In the genomic region with DNA sequence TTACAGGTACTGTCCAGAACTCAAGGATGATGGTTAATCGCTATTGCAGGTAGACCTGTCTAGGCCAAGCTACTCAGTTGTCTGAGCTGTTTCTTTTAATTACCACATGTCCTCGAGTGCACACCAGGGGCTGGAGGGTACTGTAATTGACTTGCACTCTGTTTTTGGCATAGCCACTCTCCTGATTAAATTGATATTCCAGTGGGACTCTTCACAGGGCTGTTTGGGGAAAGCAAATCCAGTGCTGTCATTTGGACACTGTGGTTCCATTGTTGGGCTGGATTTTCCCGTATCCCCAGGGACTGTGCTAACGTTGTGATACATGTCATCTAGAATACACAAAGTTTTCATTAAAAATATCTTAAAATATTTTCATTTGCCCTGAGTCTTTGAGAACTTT, we compare ENCODE assay signal across 9 mouse cellular contexts. TPM values are rescaled to one million over a fixed set of nuclear protein-coding genes. Genes with fewer than 3 reads are reported as not detected.
DNase-seq lines count a peak whose midpoint lies in the region; ATAC-seq and TF ChIP-seq lines count a peak whose summit lies in the region.
"Had no signal": no experiment of that assay in that cellular context is flagged by ENCODE, and none has a peak within 500 bp of the region (broad histone marks: within the 10 kb centered on the region; RNA-seq: fewer than 3 reads in every experiment).

No protein-coding gene starts in this region.

- no peak overlapping the region for H3K9ac ChIP-seq in lung, embryonic 15.5 days
- H3K9ac ChIP-seq in hindbrain, postnatal 0 days (replicated peaks; ENCODE audit: low read length), result no peak overlapping the region
- no peak overlapping the region for H3K9ac ChIP-seq in neural tube, embryonic 14.5 days (replicated peaks; ENCODE audit: low read depth, low read length)

- intact Hi-C loops in gastrocnemius, adult 2 months (cut with DNase I), result no loop called here
- intact Hi-C loops in gastrocnemius, postnatal 14 days (cut with DNase I; ENCODE audit: low total_unique reads), result no loop called here

- ATAC-seq in lung, embryonic 15.5 days (ENCODE audit: borderline replicate concordance, extremely low read depth, low FRiP score, low TSS enrichment), result no peak
- no peak for ATAC-seq in hindbrain, postnatal 0 days
- ATAC-seq in neural tube, embryonic 14.5 days (ENCODE audit: low read depth), result no peak
- ATAC-seq in erythroid progenitor cell, adult 5-6 weeks (replicated peaks; ENCODE audit: low FRiP score, poor library complexity, severe bottlenecking), result no peak

- no peaks in the 10 kb centered on the region for H3K36me3 ChIP-seq in lung, embryonic 15.5 days
- H3K36me3 ChIP-seq in hindbrain, postnatal 0 days (ENCODE audit: insufficient read depth, low read length), result no peaks in the 10 kb centered on the region
- H3K36me3 ChIP-seq in neural tube, embryonic 14.5 days (ENCODE audit: control insufficient read depth, insufficient read depth, low read length), result no peaks in the 10 kb centered on the region

- no peak for TF ChIP-seq CTCF in gastrocnemius, adult 2 months (IDR thresholded peaks at IDR 0.05)
- TF ChIP-seq CTCF in hindbrain, postnatal 0 days (IDR thresholded peaks at IDR 0.05; ENCODE audit: low read depth), result no peak

- H3K9me3 ChIP-seq in lung, embryonic 15.5 days, result no peaks in the 10 kb centered on the region
- H3K9me3 ChIP-seq in hindbrain, postnatal 0 days (ENCODE audit: low read length), result no peaks in the 10 kb centered on the region
- H3K9me3 ChIP-seq in neural tube, embryonic 14.5 days (ENCODE audit: control insufficient read depth, low read length), result no peaks in the 10 kb centered on the region

- H3K27me3 ChIP-seq in lung, embryonic 15.5 days, result no peaks in the 10 kb centered on the region
- H3K27me3 ChIP-seq in hindbrain, postnatal 0 days (ENCODE audit: insufficient read depth, low read length), result no peaks in the 10 kb centered on the region
- H3K27me3 ChIP-seq in neural tube, embryonic 14.5 days (ENCODE audit: control insufficient read depth, insufficient read depth, low read length), result no peaks in the 10 kb centered on the region

- H3K27ac ChIP-seq in gastrocnemius, adult 2 months, result peak overlapping the region; percentile 6; the same call in 1 of the 2 replicates
- no peak overlapping the region for H3K27ac ChIP-seq in lung, embryonic 15.5 days
- no peak overlapping the region for H3K27ac ChIP-seq in hindbrain, postnatal 0 days
- H3K27ac ChIP-seq in neural tube, embryonic 14.5 days (ENCODE audit: low read depth, low read length), result no peak overlapping the region

- peaks cover 20% of the 10 kb centered on the region for H3K4me1 ChIP-seq in lung, embryonic 15.5 days
- 0 out of 2 replicates have a peak, but pooled peaks cover 3% of the 10 kb centered on the region for H3K4me1 ChIP-seq in hindbrain, postnatal 0 days (ENCODE audit: insufficient read depth, low read length)
- H3K4me1 ChIP-seq in neural tube, embryonic 14.5 days (ENCODE audit: control insufficient read depth, insufficient read depth, low read length), result peaks cover 14% of the 10 kb centered on the region

- DNase-seq in gastrocnemius, adult 2 months, result no peak
- no peak for DNase-seq in gastrocnemius, postnatal 14 days
- DNase-seq in lung, postnatal 25 days (ENCODE audit: low spot score), result no peak
- peak; percentile 46 for DNase-seq in hindbrain, postnatal 0 days (ENCODE audit: low spot score)
- no peak for DNase-seq in layer of hippocampus, postnatal 14 days (ENCODE audit: low spot score in 2 of 2)
- DNase-seq: layer of hippocampus, postnatal 36 days had no signal

- peak overlapping the region; percentile 76 for H3K4me3 ChIP-seq in gastrocnemius, adult 2 months
- H3K4me3 ChIP-seq in lung, embryonic 15.5 days, result peak overlapping the region; percentile 94; the same call in 1 of the 2 replicates
- no peak overlapping the region for H3K4me3 ChIP-seq in hindbrain, postnatal 0 days (ENCODE audit: low read length)
- H3K4me3 ChIP-seq in neural tube, embryonic 14.5 days (ENCODE audit: low read depth, low read length), result no peak overlapping the region

- WGBS in lung, embryonic 15.5 days, result 75% methylated on average over 4 of the region's 4 CpGs
- 30% methylated on average over 4 of the region's 4 CpGs for WGBS in hindbrain, postnatal 0 days
- 42% methylated on average over 4 of the region's 4 CpGs for WGBS in neural tube, embryonic 14.5 days

- H3K4me2 ChIP-seq in lung, embryonic 15.5 days, result peak overlapping the region; percentile 72; the same call in 1 of the 2 replicates
- peak overlapping the region; percentile 66 for H3K4me2 ChIP-seq in hindbrain, postnatal 0 days (ENCODE audit: low read depth, low read length)
- peak overlapping the region; percentile 61; the same call in 1 of the 2 replicates for H3K4me2 ChIP-seq in neural tube, embryonic 14.5 days (ENCODE audit: low read depth, low read length)

RNA-seq across cellular contexts. Expression of a gene that starts 11.8 kb away (rescaled TPM):
- total RNA-seq in gastrocnemius, adult 2 months (2021), result 10 to 100 TPM in 1 of 2 experiments, 1 to 10 TPM in 1; 5.9 to 32.3 TPM
- total RNA-seq in gastrocnemius, postnatal 14 days (2021), result 1 to 10 TPM; 5.4 to 6.4 TPM
- 9.5 and 10.6 TPM in 2 replicates for polyA plus RNA-seq in lung, embryonic 15.5 days (2015; fragmentation: Nextera tagmentation; extraction: Ambion mirVana)
- 18.2 and 19.6 TPM in 2 replicates for total RNA-seq in hindbrain, postnatal 0 days (2014; rRNA removed)
- polyA plus RNA-seq in hindbrain, postnatal 0 days (2015; fragmentation: Nextera tagmentation; extraction: Ambion mirVana), result 7.1 and 7.5 TPM in 2 replicates
- 15.7 and 19.1 TPM in 2 replicates for polyA plus RNA-seq in neural tube, embryonic 14.5 days (2014; fragmentation: Nextera tagmentation; extraction: Ambion mirVana)
- total RNA-seq in erythroid progenitor cell, adult 5-6 weeks (2015; ENCODE audit: low replicate concordance), result 31.4 and 36.9 TPM in 2 replicates
- total RNA-seq in erythroid progenitor cell, adult 5-6 weeks (2017; ENCODE audit: low replicate concordance), result 30.5 and 34.6 TPM in 2 replicates
- 10 to 100 TPM; 27.2 to 27.3 TPM for total RNA-seq in layer of hippocampus, postnatal 14 days (2021)

RNA-seq across cellular contexts. Expression of a gene that starts 49.2 kb away (rescaled TPM):
- total RNA-seq in gastrocnemius, adult 2 months (2021), result 100 to 1,000 TPM in 1 of 2 experiments, 10 to 100 TPM in 1; 94.9 to 998 TPM
- 10 to 100 TPM; 20.7 to 24.8 TPM for total RNA-seq in gastrocnemius, postnatal 14 days (2021)
- polyA plus RNA-seq in lung, embryonic 15.5 days (2015; fragmentation: Nextera tagmentation; extraction: Ambion mirVana), result 57.0 and 59.8 TPM in 2 replicates
- 47.6 and 57.5 TPM in 2 replicates for total RNA-seq in hindbrain, postnatal 0 days (2014; rRNA removed)
- polyA plus RNA-seq in hindbrain, postnatal 0 days (2015; fragmentation: Nextera tagmentation; extraction: Ambion mirVana), result 30.6 and 35.1 TPM in 2 replicates
- polyA plus RNA-seq in neural tube, embryonic 14.5 days (2014; fragmentation: Nextera tagmentation; extraction: Ambion mirVana), result 49.9 and 53.3 TPM in 2 replicates
- 80.7 and 121 TPM in 2 replicates for total RNA-seq in erythroid progenitor cell, adult 5-6 weeks (2015; ENCODE audit: low replicate concordance)
- total RNA-seq in erythroid progenitor cell, adult 5-6 weeks (2017; ENCODE audit: low replicate concordance), result 79.4 and 101 TPM in 2 replicates
- 10 to 100 TPM; 48.8 to 53.7 TPM for total RNA-seq in layer of hippocampus, postnatal 14 days (2021)

Comparison
In these comparisons a context has a peak if more than half of its experiments do, and no peak if none do; other contexts are left out.
1. H3K4me3 ChIP-seq: peak in gastrocnemius, adult 2 months (single experiment) and lung, embryonic 15.5 days (single experiment); none in hindbrain, postnatal 0 days (single experiment) and neural tube, embryonic 14.5 days (single experiment).
2. Peak in every context shown above with its lines, with median percentiles within 50 percentile points of each other: H3K4me2 ChIP-seq.